8 mouse cellular contexts compared by ENCODE assay signal in the genomic region with DNA sequence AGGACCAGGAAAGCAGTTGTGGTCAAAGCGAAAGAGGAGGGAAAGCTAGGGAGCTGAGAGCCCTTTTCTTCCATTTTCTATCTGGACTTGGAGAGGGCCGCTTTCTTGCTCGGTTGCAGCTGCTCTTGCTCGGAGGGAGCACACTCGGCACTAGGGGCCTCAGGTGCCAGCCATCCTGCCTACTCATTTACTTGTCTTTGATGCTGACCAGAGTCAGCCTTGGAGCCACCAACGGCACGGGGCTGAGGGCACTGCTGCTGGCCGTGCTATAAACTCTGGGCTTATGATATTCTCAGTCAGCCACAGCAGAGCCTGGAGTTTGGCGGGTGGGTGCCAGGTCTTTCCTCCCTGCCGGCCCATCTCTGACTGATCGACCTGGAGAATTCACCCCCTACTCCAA. TPM values are rescaled to one million over a fixed set of nuclear protein-coding genes. Genes with fewer than 3 reads are reported as not detected.
DNase-seq lines count a peak whose midpoint lies in the region; ATAC-seq and TF ChIP-seq lines count a peak whose summit lies in the region.

No protein-coding gene starts in this region.

- H3K9ac ChIP-seq in hindbrain, embryonic 16.5 days (ENCODE audit: low read depth, low read length), result peak overlapping the region; percentile 85
- H3K9ac ChIP-seq in midbrain, embryonic 16.5 days (ENCODE audit: low read depth, low read length), result peak overlapping the region; percentile 68

- TF ChIP-seq CTCF in spleen, adult 2 months (IDR thresholded peaks at IDR 0.05; ENCODE audit: extremely low read depth, insufficient read depth, insufficient read length, insufficient replicate concordance), result no peak

- peak; percentile 43 for DNase-seq in embryo, embryonic 10.5 days (ENCODE audit: low spot score)
- DNase-seq in embryo, embryonic 9.5 days (ENCODE audit: extremely low spot score), result no peak
- no peak for DNase-seq in spleen, adult 2 months (ENCODE audit: low read depth in 1 of 2, low spot score in 2 of 2)
- no peak for DNase-seq in spleen, adult 18-20 months
- no peak for DNase-seq in T-cell, adult 2 months (ENCODE audit: low spot score)
- no peak for DNase-seq in right cerebral cortex, postnatal 14 days

- peak overlapping the region; percentile 80 for H3K4me2 ChIP-seq in hindbrain, embryonic 16.5 days (ENCODE audit: low read length)
- peak overlapping the region; percentile 79 for H3K4me2 ChIP-seq in midbrain, embryonic 16.5 days (ENCODE audit: low read length)

- H3K9me3 ChIP-seq in hindbrain, embryonic 16.5 days (ENCODE audit: control insufficient read depth, low read length), result no peaks in the 10 kb centered on the region
- no peaks in the 10 kb centered on the region for H3K9me3 ChIP-seq in midbrain, embryonic 16.5 days (replicated peaks; ENCODE audit: control insufficient read depth, low read length, poor library complexity, severe bottlenecking)

- TF ChIP-seq POLR2A in spleen, adult 2 months (IDR thresholded peaks at IDR 0.05; ENCODE audit: low read depth, low read length), result no peak

- H3K4me3 ChIP-seq in spleen, adult 2 months (ENCODE audit: extremely low read depth, insufficient read depth, insufficient read length), result peak overlapping the region; percentile 91
- H3K4me3 ChIP-seq in hindbrain, embryonic 16.5 days (ENCODE audit: low read length), result peak overlapping the region; percentile 77
- H3K4me3 ChIP-seq in midbrain, embryonic 16.5 days (ENCODE audit: low read depth, low read length), result peak overlapping the region; percentile 75

- peaks cover 54% of the 10 kb centered on the region for H3K4me1 ChIP-seq in spleen, adult 2 months (ENCODE audit: control insufficient read depth, insufficient read depth, insufficient read length)
- peaks cover 63% of the 10 kb centered on the region for H3K4me1 ChIP-seq in hindbrain, embryonic 16.5 days (ENCODE audit: control insufficient read depth, insufficient read depth, low read depth, low read length)
- peaks cover 59% of the 10 kb centered on the region for H3K4me1 ChIP-seq in midbrain, embryonic 16.5 days (ENCODE audit: control insufficient read depth, insufficient read depth, low read length)

- ATAC-seq in hindbrain, embryonic 16.5 days, result no peak
- ATAC-seq in midbrain, embryonic 16.5 days, result peak; percentile 29; the same call in 1 of the 2 replicates

- H3K36me3 ChIP-seq in spleen, adult 2 months (ENCODE audit: control insufficient read depth, insufficient read depth, low read length), result peaks cover 4% of the 10 kb centered on the region
- H3K36me3 ChIP-seq in hindbrain, embryonic 16.5 days (ENCODE audit: control insufficient read depth, insufficient read depth, low read length), result no peaks in the 10 kb centered on the region
- no peaks in the 10 kb centered on the region for H3K36me3 ChIP-seq in midbrain, embryonic 16.5 days (ENCODE audit: control insufficient read depth, insufficient read depth, low read length)

- H3K27me3 ChIP-seq in spleen, adult 2 months (ENCODE audit: control insufficient read depth, insufficient read depth, low read length), result no peaks in the 10 kb centered on the region
- H3K27me3 ChIP-seq in hindbrain, embryonic 16.5 days (replicated peaks; ENCODE audit: control insufficient read depth, insufficient read depth, low read length), result no peaks in the 10 kb centered on the region
- H3K27me3 ChIP-seq in midbrain, embryonic 16.5 days (ENCODE audit: control insufficient read depth, insufficient read depth, low read depth, low read length), result no peaks in the 10 kb centered on the region

- H3K27ac ChIP-seq in spleen, adult 2 months (ENCODE audit: insufficient read depth, low read length), result peak overlapping the region; percentile 96
- peak overlapping the region; percentile 96 for H3K27ac ChIP-seq in hindbrain, embryonic 16.5 days (ENCODE audit: low read depth, low read length)
- H3K27ac ChIP-seq in midbrain, embryonic 16.5 days (ENCODE audit: low read length), result peak overlapping the region; percentile 95

- 3% methylated on average over 11 of the region's 11 CpGs for WGBS in spleen, adult 2 months
- 1% methylated on average over 11 of the region's 11 CpGs for WGBS in hindbrain, embryonic 16.5 days
- WGBS in midbrain, embryonic 16.5 days, result under 1% methylated on average over 11 of the region's 11 CpGs

RNA-seq across cellular contexts. Expression of gene Sema4b, which starts 12.2 kb away (rescaled TPM):
- polyA plus RNA-seq in spleen, adult 2 months (2012; rRNA removed), result 69.5 and 81.3 TPM in 2 replicates
- 21.1 and 24.3 TPM in 2 replicates for polyA plus RNA-seq in hindbrain, embryonic 16.5 days (2015; fragmentation: Nextera tagmentation; extraction: Ambion mirVana)
- polyA plus RNA-seq in midbrain, embryonic 16.5 days (2015; fragmentation: Nextera tagmentation; extraction: Ambion mirVana), result 25.2 and 25.3 TPM in 2 replicates

RNA-seq across cellular contexts. Expression of gene Cib1, which starts 33.8 kb away (rescaled TPM):
- 117 and 118 TPM in 2 replicates for polyA plus RNA-seq in spleen, adult 2 months (2012; rRNA removed)
- 42.4 and 42.6 TPM in 2 replicates for polyA plus RNA-seq in hindbrain, embryonic 16.5 days (2015; fragmentation: Nextera tagmentation; extraction: Ambion mirVana)
- polyA plus RNA-seq in midbrain, embryonic 16.5 days (2015; fragmentation: Nextera tagmentation; extraction: Ambion mirVana), result 24.3 and 26.0 TPM in 2 replicates

RNA-seq across cellular contexts. Expression of gene Gdpgp1, which starts 33.8 kb away (rescaled TPM):
- polyA plus RNA-seq in spleen, adult 2 months (2012; rRNA removed), result 3.0 and 3.7 TPM in 2 replicates
- 4.5 and 4.9 TPM in 2 replicates for polyA plus RNA-seq in hindbrain, embryonic 16.5 days (2015; fragmentation: Nextera tagmentation; extraction: Ambion mirVana)
- polyA plus RNA-seq in midbrain, embryonic 16.5 days (2015; fragmentation: Nextera tagmentation; extraction: Ambion mirVana), result 3.7 and 4.6 TPM in 2 replicates

RNA-seq across cellular contexts. Expression of gene Ttll13, which starts 47.3 kb away (rescaled TPM):
- 0.25 and 0.31 TPM in 2 replicates for polyA plus RNA-seq in spleen, adult 2 months (2012; rRNA removed)
- 3.3 TPM in 2 replicates for polyA plus RNA-seq in hindbrain, embryonic 16.5 days (2015; fragmentation: Nextera tagmentation; extraction: Ambion mirVana)
- polyA plus RNA-seq in midbrain, embryonic 16.5 days (2015; fragmentation: Nextera tagmentation; extraction: Ambion mirVana), result 2.9 and 3.0 TPM in 2 replicates
